Mouse (Mus musculus): Measurements from ENCODE around the gene Fam20b. TPM values are rescaled to one million over a fixed set of nuclear protein-coding genes. Genes with fewer than 3 reads are reported as not detected.
A peak's percentile ranks its signal among the peaks of the same experiment; 100 is the strongest.
"Not testable (repeated sequence)": the region's sequence is repeated elsewhere in the genome, so short reads cannot be mapped to it uniquely, and the experiment has no call there.

Gene Fam20b
- polyA plus RNA-seq, 1 experiment from 2014 or later = 10.0 TPM

GRCm38 (mm10) chr1:156669208-156669983, 49.5 kb downstream of the Fam20b start:
- Histone ChIP-seq H3K4me3 (replicated peaks) (no peak overlapping the region), H3K27me3 (no peaks in the 10 kb centered on the region), H3K4me1 (replicated peaks) (peaks cover 34% of the 10 kb centered on the region), H3K9ac (no peak overlapping the region), H3K9me3 (replicated peaks) (no peaks in the 10 kb centered on the region), H3K4me2 (no peak overlapping the region), H3K36me3 (no peaks in the 10 kb centered on the region), H3K27ac (no peak overlapping the region)
- WGBS (ENCODE audit: insufficient replicate concordance) = 71% methylated on average over 11 of the region's 11 CpGs
- DNase-seq = no peak
- ATAC-seq (ENCODE audit: low read depth) = no peak

- H3K9me3 ChIP-seq (replicated peaks) = no peaks in the 10 kb centered on the region
- no peak overlapping the region for H3K4me2 ChIP-seq
- no peaks in the 10 kb centered on the region for H3K36me3 ChIP-seq
- H3K27ac ChIP-seq = no peak overlapping the region
- H3K4me1 ChIP-seq (replicated peaks) = peaks cover 26% of the 10 kb centered on the region
- H3K9ac ChIP-seq = no peak overlapping the region
- H3K27me3 ChIP-seq = no peaks in the 10 kb centered on the region
- 59% methylated on average over 5 of the region's 5 CpGs for WGBS (ENCODE audit: insufficient replicate concordance)
- DNase-seq = no peak
- H3K4me3 ChIP-seq (replicated peaks) = no peak overlapping the region
- ATAC-seq (ENCODE audit: low read depth) = no peak
Measured at GRCm38 (mm10) chr1:156668602-156669001, 50.3 kb downstream of the Fam20b start.

- WGBS (ENCODE audit: insufficient replicate concordance) = 65% methylated on average over 23 of the region's 23 CpGs
- no peak overlapping the region for H3K27ac ChIP-seq
- no peak overlapping the region for H3K4me3 ChIP-seq (replicated peaks)
- ATAC-seq (ENCODE audit: low read depth) (peak; percentile 74), DNase-seq (peak; percentile 11)
- H3K9ac ChIP-seq = no peak overlapping the region
- peaks cover 18% of the 10 kb centered on the region; the same call in 1 of the 2 replicates for H3K4me1 ChIP-seq (replicated peaks)
- H3K4me2 ChIP-seq = no peak overlapping the region
- H3K9me3 ChIP-seq (replicated peaks) = no peaks in the 10 kb centered on the region
- no peaks in the 10 kb centered on the region for H3K36me3 ChIP-seq
- no peaks in the 10 kb centered on the region for H3K27me3 ChIP-seq
Measured at GRCm38 (mm10) chr1:156667141-156667926, 51.6 kb downstream of the Fam20b start.

GRCm38 (mm10) chr1:156665777-156666176, 53.1 kb downstream of the Fam20b start:
- Histone ChIP-seq H3K9me3 (replicated peaks) (no peaks in the 10 kb centered on the region), H3K27ac (no peak overlapping the region), H3K4me2 (no peak overlapping the region), H3K27me3 (no peaks in the 10 kb centered on the region), H3K4me3 (replicated peaks) (no peak overlapping the region), H3K36me3 (no peaks in the 10 kb centered on the region), H3K4me1 (replicated peaks) (peaks cover 18% of the 10 kb centered on the region; the same call in 1 of the 2 replicates), H3K9ac (no peak overlapping the region)
- ATAC-seq (ENCODE audit: low read depth) = no peak
- DNase-seq = no peak
- WGBS (ENCODE audit: insufficient replicate concordance) = 79% methylated on average over 8 of the region's 8 CpGs

GRCm38 (mm10) chr1:156660660-156661236, 58.1 kb downstream of the Fam20b start:
- WGBS (ENCODE audit: insufficient replicate concordance) = 56% methylated on average over 21 of the region's 21 CpGs
- H3K9me3 ChIP-seq (replicated peaks); H3K4me1 ChIP-seq (replicated peaks); DNase-seq; H3K4me3 ChIP-seq (replicated peaks); H3K4me2 ChIP-seq; ATAC-seq (ENCODE audit: low read depth); H3K27me3 ChIP-seq; H3K27ac ChIP-seq; H3K36me3 ChIP-seq; H3K9ac ChIP-seq: not testable (repeated sequence)

GRCm38 (mm10) chr1:156659906-156660659, 58.8 kb downstream of the Fam20b start:
- H3K27ac ChIP-seq = no peak overlapping the region
- H3K27me3 ChIP-seq = no peaks in the 10 kb centered on the region
- H3K4me2 ChIP-seq = 0 out of 2 replicates have a peak overlapping the region, but pooled peaks have one; percentile 5
- ATAC-seq (ENCODE audit: low read depth) = peak; percentile 28; the same call in 1 of the 2 replicates
- peaks cover 7% of the 10 kb centered on the region; the same call in 1 of the 2 replicates for H3K4me1 ChIP-seq (replicated peaks)
- 65% methylated on average over 13 of the region's 13 CpGs for WGBS (ENCODE audit: insufficient replicate concordance)
- no peak overlapping the region for H3K9ac ChIP-seq
- DNase-seq = no peak
- no peaks in the 10 kb centered on the region for H3K36me3 ChIP-seq
- no peak overlapping the region for H3K4me3 ChIP-seq (replicated peaks)
- no peaks in the 10 kb centered on the region for H3K9me3 ChIP-seq (replicated peaks)

- DNase-seq (no peak), ATAC-seq (ENCODE audit: low read depth) (no peak)
- Histone ChIP-seq H3K27me3 (no peaks in the 10 kb centered on the region), H3K4me3 (replicated peaks) (no peak overlapping the region), H3K9ac (no peak overlapping the region), H3K36me3 (no peaks in the 10 kb centered on the region), H3K4me1 (replicated peaks) (peaks cover 7% of the 10 kb centered on the region; the same call in 1 of the 2 replicates), H3K9me3 (replicated peaks) (no peaks in the 10 kb centered on the region), H3K4me2 (no peak overlapping the region), H3K27ac (no peak overlapping the region)
- 70% methylated on average over 5 of the region's 5 CpGs for WGBS (ENCODE audit: insufficient replicate concordance)
Measured at GRCm38 (mm10) chr1:156658676-156659075, 60.2 kb downstream of the Fam20b start.

- H3K4me3 ChIP-seq (replicated peaks) = no peak overlapping the region
- DNase-seq = no peak
Measured at GRCm38 (mm10) chr1:156657523-156657922, 61.4 kb downstream of the Fam20b start.

GRCm38 (mm10) chr1:156654735-156655530, 64.0 kb downstream of the Fam20b start:
- no peaks in the 10 kb centered on the region for H3K36me3 ChIP-seq
- H3K27me3 ChIP-seq = no peaks in the 10 kb centered on the region
- no peak overlapping the region for H3K4me3 ChIP-seq (replicated peaks)
- ATAC-seq (ENCODE audit: low read depth) = no peak
- H3K9me3 ChIP-seq (replicated peaks) = no peaks in the 10 kb centered on the region
- no peak overlapping the region for H3K9ac ChIP-seq
- H3K4me2 ChIP-seq = no peak overlapping the region
- H3K27ac ChIP-seq = no peak overlapping the region
- no peak for DNase-seq
- peaks cover 10% of the 10 kb centered on the region; the same call in 1 of the 2 replicates for H3K4me1 ChIP-seq (replicated peaks)
- 68% methylated on average over 13 of the region's 13 CpGs for WGBS (ENCODE audit: insufficient replicate concordance)

More at GRCm38 (mm10) chr1:156657523-156657922, 61.4 kb downstream of the Fam20b start:
- no peak overlapping the region for H3K9ac ChIP-seq
- peak; percentile 71 for ATAC-seq (ENCODE audit: low read depth)
- no peaks in the 10 kb centered on the region for H3K27me3 ChIP-seq
- 67% methylated on average over 4 of the region's 4 CpGs for WGBS (ENCODE audit: insufficient replicate concordance)
- H3K27ac ChIP-seq = no peak overlapping the region
- no peaks in the 10 kb centered on the region for H3K36me3 ChIP-seq
- H3K9me3 ChIP-seq (replicated peaks) = no peaks in the 10 kb centered on the region
- no peak overlapping the region for H3K4me2 ChIP-seq
- peaks cover 9% of the 10 kb centered on the region; the same call in 1 of the 2 replicates for H3K4me1 ChIP-seq (replicated peaks)

- DNase-seq (no peak), ATAC-seq (ENCODE audit: low read depth) (no peak)
- no peak overlapping the region for H3K27ac ChIP-seq
Measured at GRCm38 (mm10) chr1:156652189-156652822, 66.6 kb downstream of the Fam20b start.

More at GRCm38 (mm10) chr1:156652189-156652822, 66.6 kb downstream of the Fam20b start:
- Histone ChIP-seq H3K27me3 (no peaks in the 10 kb centered on the region), H3K4me2 (no peak overlapping the region), H3K4me1 (replicated peaks) (0 out of 2 replicates have a peak, but pooled peaks cover 11% of the 10 kb centered on the region), H3K4me3 (replicated peaks) (no peak overlapping the region), H3K9ac (no peak overlapping the region), H3K9me3 (replicated peaks) (no peaks in the 10 kb centered on the region), H3K36me3 (0 out of 2 replicates have a peak, but pooled peaks cover 3% of the 10 kb centered on the region)
- WGBS (ENCODE audit: insufficient replicate concordance) = 45% methylated on average over 6 of the region's 6 CpGs

Measured in liver, embryonic 13.5 days (tissue).